Mouse (Mus musculus) liver, adult 2 months (tissue): ENCODE measurements around the gene 1700030K09Rik. TPM values are rescaled to one million over a fixed set of nuclear protein-coding genes. Genes with fewer than 3 reads are reported as not detected.

ENCODE experiments used
- DNase-seq: peaks from one replicate; pipeline ENCODE4 v3.0.0-alpha.2; 2011; ENCODE audit warnings: low read depth, low spot score; ENCODE audit errors: extremely low read depth
- H3K27ac ChIP-seq: fragments of 200-500 bp; replicated peaks from 2 replicates; pipeline ENCODE4 v1.5.1; 2012; ENCODE audit warnings: low read depth, mild to moderate bottlenecking, control low read depth, inconsistent platforms, low read length; ENCODE audit not compliant: insufficient read depth
- H3K27me3 ChIP-seq: fragments of 200-500 bp; 2 replicates; pipeline ENCODE4 v1.6.1; 2012; ENCODE audit warnings: mild to moderate bottlenecking, moderate library complexity, low read length, inconsistent platforms; ENCODE audit not compliant: control insufficient read depth, insufficient read depth
- H3K36me3 ChIP-seq: fragments of 200-500 bp; 2 replicates; pipeline ENCODE4 v1.6.1; 2012; ENCODE audit warnings: low read length, inconsistent platforms; ENCODE audit not compliant: control insufficient read depth, insufficient read depth
- H3K4me1 ChIP-seq: fragments of 200-500 bp; 2 replicates; pipeline ENCODE4 v1.6.1; 2011; ENCODE audit warnings: low read length; ENCODE audit not compliant: control insufficient read depth, insufficient read depth
- H3K4me3 ChIP-seq: fragments of 200-500 bp; 2 replicates; pipeline ENCODE4 v1.5.1; 2011; ENCODE audit warnings: low read depth, mild to moderate bottlenecking, control low read depth, low read length, moderate library complexity; ENCODE audit not compliant: insufficient read depth
- H3K79me2 ChIP-seq: fragments of 200-500 bp; 2 replicates; pipeline ENCODE4 v1.6.1; 2012; ENCODE audit warnings: inconsistent platforms, mild to moderate bottlenecking, low read length, moderate library complexity; ENCODE audit not compliant: control insufficient read depth, insufficient read depth
- H3K9ac ChIP-seq: fragments of 200-500 bp; 2 replicates; pipeline ENCODE4 v1.6.1; 2012; ENCODE audit warnings: low read depth, mild to moderate bottlenecking, control low read depth, inconsistent platforms, low read length
- CTCF ChIP-seq: fragments of 200-500 bp; IDR thresholded peaks from 2 replicates; pipeline ENCODE4 v1.5.1; 2011; ENCODE audit warnings: low read depth, low read length, control low read depth
- POLR2A ChIP-seq: fragments of 200-500 bp; IDR thresholded peaks from 2 replicates; pipeline ENCODE4 v1.6.1; 2011; ENCODE audit warnings: low read length, control low read depth; ENCODE audit not compliant: insufficient read depth; ENCODE audit errors: extremely low read depth
- WGBS: fragments of 180-500 bp; shearing (Covaris S2); methylation state at CpG from one replicate; pipeline ENCODE4 v1.1.7; 2018; 5-methylcytosine and 5-hydroxymethylcytosine counted together
- polyA plus RNA-seq: library from polyadenylated mRNA; depleted of rRNA; stranded (reverse); fragments of >200 nt; gene quantifications from 2 replicates; pipeline ENCODE4 v1.2.3, GENCODE M21; 2012
- total RNA-seq: library from RNA; depleted of rRNA; stranded (reverse); fragments of >200 nt; gene quantifications from 2 replicates; pipeline ENCODE4 v1.2.3, GENCODE M21; 2014

Gene 1700030K09Rik
- total and polyA plus RNA-seq, 2 experiments: 1.8 to 3.6 TPM

GRCm38 (mm10) chr8:72469243-72469642, 25.6 kb downstream of the 1700030K09Rik start:
- Histone ChIP-seq H3K27me3 (no peaks in the 10 kb centered on the region), H3K9ac (no peak overlapping the region), H3K36me3 (peaks cover 28% of the 10 kb centered on the region), H3K4me3 (no peak overlapping the region), H3K79me2 (no peaks in the 10 kb centered on the region), H3K27ac (peak overlapping the region; percentile 37), H3K4me1 (peaks cover 15% of the 10 kb centered on the region)
- WGBS: 46% methylated on average over 2 of the region's 2 CpGs
- peak; percentile 92 for DNase-seq
- TF ChIP-seq CTCF (no peak), POLR2A (no peak)

GRCm38 (mm10) chr8:72469984-72470383, 26.3 kb downstream of the 1700030K09Rik start:
- no peak overlapping the region for H3K27ac ChIP-seq
- H3K4me3 ChIP-seq: no peak overlapping the region
- no peak overlapping the region for H3K9ac ChIP-seq
- TF ChIP-seq CTCF (no peak), POLR2A (no peak)
- no peaks in the 10 kb centered on the region for H3K79me2 ChIP-seq
- H3K36me3 ChIP-seq: peaks cover 28% of the 10 kb centered on the region
- H3K27me3 ChIP-seq: no peaks in the 10 kb centered on the region
- peaks cover 16% of the 10 kb centered on the region for H3K4me1 ChIP-seq
- no peak for DNase-seq
- WGBS: 94% methylated on average over 8 of the region's 8 CpGs

DNA sequence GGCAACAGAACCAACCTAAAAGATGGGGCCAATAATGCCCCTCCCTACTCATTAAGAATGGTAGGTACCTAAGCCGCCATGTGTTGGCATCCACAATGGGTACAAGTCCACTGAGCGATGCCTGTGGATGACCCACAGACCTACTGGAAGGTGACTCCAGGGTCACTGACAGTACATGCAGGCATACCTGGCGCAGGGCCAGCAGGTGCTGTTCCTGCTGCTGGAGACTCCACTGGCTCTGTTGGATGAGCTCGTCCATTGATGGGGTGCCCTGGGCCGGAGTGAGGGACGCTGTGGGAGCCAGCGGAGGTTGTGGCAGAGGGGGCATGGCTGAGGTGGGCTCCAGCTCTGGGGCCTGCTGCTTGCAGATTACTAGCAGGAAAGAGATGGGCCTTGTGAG, 27.0 kb downstream of the 1700030K09Rik start:
- DNase-seq: peak; percentile 62
- no peaks in the 10 kb centered on the region for H3K27me3 ChIP-seq
- H3K4me3 ChIP-seq: no peak overlapping the region
- peaks cover 24% of the 10 kb centered on the region for H3K36me3 ChIP-seq
- no peak overlapping the region for H3K9ac ChIP-seq
- no peak for TF ChIP-seq CTCF
- no peaks in the 10 kb centered on the region for H3K79me2 ChIP-seq
- H3K4me1 ChIP-seq: peaks cover 16% of the 10 kb centered on the region
- no peak overlapping the region for H3K27ac ChIP-seq
- WGBS: 59% methylated on average over 7 of the region's 7 CpGs

- peaks cover 4% of the 10 kb centered on the region; the same call in 1 of the 2 replicates for H3K36me3 ChIP-seq
- H3K27ac ChIP-seq: peak within 1 kb of the TSS; percentile 73
- H3K9ac ChIP-seq: peak within 1 kb of the TSS; percentile 90
- no peaks in the 10 kb centered on the region for H3K27me3 ChIP-seq
- peaks cover 11% of the 10 kb centered on the region for H3K4me1 ChIP-seq
- H3K4me3 ChIP-seq: peak within 1 kb of the TSS; percentile 85
- under 1% methylated on average over 80 of the region's 80 CpGs for WGBS
- peak; percentile 94 for DNase-seq
- TF ChIP-seq POLR2A (peak; percentile 55), CTCF (no peak)
- peaks cover 3% of the 10 kb centered on the region; the same call in 1 of the 2 replicates for H3K79me2 ChIP-seq
Measured at GRCm38 (mm10) chr8:72474826-72475546, 31.3 kb downstream of the 1700030K09Rik start, which contains the start of gene Cherp. Cherp (minus strand) TSS chr8:72475226.

GRCm38 (mm10) chr8:72485456-72486199, 41.9 kb downstream of the 1700030K09Rik start:
- H3K4me3 ChIP-seq: no peak overlapping the region
- no peak overlapping the region for H3K9ac ChIP-seq
- H3K4me1 ChIP-seq: 0 out of 2 replicates have a peak, but pooled peaks cover 2% of the 10 kb centered on the region
- WGBS: 79% methylated on average over 6 of the region's 6 CpGs
- no peak for DNase-seq
- peaks cover 11% of the 10 kb centered on the region; the same call in 1 of the 2 replicates for H3K36me3 ChIP-seq
- H3K79me2 ChIP-seq: peaks cover 9% of the 10 kb centered on the region; the same call in 1 of the 2 replicates
- no peaks in the 10 kb centered on the region for H3K27me3 ChIP-seq
- no peak overlapping the region for H3K27ac ChIP-seq
- TF ChIP-seq CTCF (0 out of 2 replicates have a peak, but pooled peaks have one; percentile 25), POLR2A (no peak)
